ENCODE assay signal across 17 mouse cellular contexts in the genomic region with DNA sequence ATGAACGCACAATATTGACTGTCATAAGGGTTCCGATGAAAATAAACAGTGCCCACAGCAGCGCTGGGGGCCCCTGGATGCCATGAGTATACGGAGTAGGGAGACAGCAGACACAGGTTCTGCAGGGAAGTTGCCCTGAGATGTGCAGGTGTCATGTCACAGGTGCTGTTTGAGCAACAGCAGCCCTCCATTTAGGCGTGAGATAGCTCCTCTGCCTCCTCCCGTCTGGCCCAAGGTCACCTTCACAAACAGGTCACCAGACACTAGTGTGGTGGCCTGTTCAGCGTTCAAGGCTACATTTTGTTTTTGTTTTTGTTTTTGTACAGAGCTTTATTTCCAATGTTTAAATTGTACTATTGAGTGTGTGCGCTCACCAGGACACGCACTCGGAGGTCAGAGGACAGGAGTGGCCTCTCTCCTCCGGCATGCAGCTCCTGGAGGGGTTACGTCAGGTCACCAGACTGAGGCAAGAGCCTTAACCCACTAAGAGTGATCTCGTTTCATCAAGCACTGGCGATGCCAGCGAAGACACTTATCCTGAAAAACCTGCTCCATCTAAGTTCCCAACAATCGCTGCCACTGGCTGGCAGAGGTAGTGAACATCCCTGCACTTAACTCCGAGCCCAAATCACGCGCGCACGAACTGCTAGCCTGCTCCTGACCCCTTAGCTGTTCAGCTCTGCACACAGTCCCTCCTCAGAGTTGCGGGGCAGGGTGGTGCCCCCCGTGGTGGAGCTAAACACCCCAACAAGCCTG. TPM values are rescaled to one million over a fixed set of nuclear protein-coding genes. Genes with fewer than 3 reads are reported as not detected.
DNase-seq lines count a peak whose midpoint lies in the region; ATAC-seq and TF ChIP-seq lines count a peak whose summit lies in the region.
"Had no signal": no experiment of that assay in that cellular context is flagged by ENCODE, and none has a peak within 500 bp of the region (broad histone marks: within the 10 kb centered on the region; RNA-seq: fewer than 3 reads in every experiment).

No protein-coding gene starts in this region.

- H3K27me3 ChIP-seq in cerebellum, adult 2 months (ENCODE audit: control insufficient read depth, insufficient read depth, low read length) = no peaks in the 10 kb centered on the region
- H3K27me3 ChIP-seq in heart, embryonic 15.5 days = no peaks in the 10 kb centered on the region
- H3K27me3 ChIP-seq in liver, embryonic 16.5 days (ENCODE audit: control insufficient read depth, insufficient read depth, low read depth, low read length) = no peaks in the 10 kb centered on the region
- peaks cover 19% of the 10 kb centered on the region for H3K27me3 ChIP-seq in liver, embryonic 12.5 days (replicated peaks)
- no peaks in the 10 kb centered on the region for H3K27me3 ChIP-seq in stomach, embryonic 16.5 days (ENCODE audit: control insufficient read depth, insufficient read depth, low read length)
- no peaks in the 10 kb centered on the region for H3K27me3 ChIP-seq in forebrain, embryonic 11.5 days (ENCODE audit: control insufficient read depth, insufficient read depth, low read length)
- H3K27me3 ChIP-seq: CH12.LX; forebrain, embryonic 15.5 days; limb, embryonic 15.5 days; neural tube, embryonic 13.5 days had no signal

- no peak overlapping the region for H3K4me2 ChIP-seq in heart, embryonic 15.5 days
- no peak overlapping the region for H3K4me2 ChIP-seq in liver, embryonic 16.5 days (ENCODE audit: low read depth, low read length)
- H3K4me2 ChIP-seq in liver, embryonic 12.5 days = no peak overlapping the region
- no peak overlapping the region for H3K4me2 ChIP-seq in stomach, embryonic 16.5 days (ENCODE audit: low read depth, low read length)
- H3K4me2 ChIP-seq in forebrain, embryonic 11.5 days (ENCODE audit: low read depth, low read length, severe bottlenecking) = no peak overlapping the region
- H3K4me2 ChIP-seq: forebrain, embryonic 15.5 days; hindbrain, embryonic 12.5 days; limb, embryonic 15.5 days; neural tube, embryonic 13.5 days had no signal

- no peak for TF ChIP-seq POLR2A in cerebellum, adult 2 months (IDR thresholded peaks at IDR 0.05; ENCODE audit: borderline replicate concordance, insufficient read depth, low read length)

- no peaks in the 10 kb centered on the region for H3K9me3 ChIP-seq in heart, embryonic 15.5 days (replicated peaks)
- no peaks in the 10 kb centered on the region for H3K9me3 ChIP-seq in liver, embryonic 16.5 days (replicated peaks; ENCODE audit: control insufficient read depth, low read length)
- H3K9me3 ChIP-seq in liver, embryonic 12.5 days (replicated peaks) = no peaks in the 10 kb centered on the region
- no peaks in the 10 kb centered on the region for H3K9me3 ChIP-seq in stomach, embryonic 16.5 days (replicated peaks; ENCODE audit: control insufficient read depth, low read length)
- H3K9me3 ChIP-seq in forebrain, embryonic 11.5 days (ENCODE audit: control insufficient read depth, low read length) = no peaks in the 10 kb centered on the region
- H3K9me3 ChIP-seq: forebrain, embryonic 15.5 days; hindbrain, embryonic 12.5 days; limb, embryonic 15.5 days; megakaryocyte, embryonic 14.5 days; neural tube, embryonic 13.5 days had no signal

- no peaks in the 10 kb centered on the region for H3K36me3 ChIP-seq in heart, embryonic 15.5 days
- no peaks in the 10 kb centered on the region for H3K36me3 ChIP-seq in liver, embryonic 16.5 days (ENCODE audit: control insufficient read depth, insufficient read depth)
- H3K36me3 ChIP-seq in liver, embryonic 12.5 days = peaks cover 3% of the 10 kb centered on the region; the same call in 1 of the 2 replicates
- H3K36me3 ChIP-seq in stomach, embryonic 16.5 days (ENCODE audit: control insufficient read depth, insufficient read depth, low read length) = no peaks in the 10 kb centered on the region
- no peaks in the 10 kb centered on the region for H3K36me3 ChIP-seq in forebrain, embryonic 11.5 days (ENCODE audit: control insufficient read depth, insufficient read depth, low read length)
- H3K36me3 ChIP-seq: forebrain, embryonic 15.5 days; hindbrain, embryonic 12.5 days; limb, embryonic 15.5 days; neural tube, embryonic 13.5 days had no signal

- DNase-seq in cerebellum, adult 2 months = no peak
- DNase-seq in cerebellum, postnatal 36 days = no peak
- DNase-seq in heart, adult 18-20 months = no peak
- DNase-seq in forebrain, embryonic 11.5 days (ENCODE audit: low spot score) = no peak
- DNase-seq: kidney, adult 8-10 months; right cerebral cortex, postnatal 4 days; thymus, adult 2 months had no signal

- peaks cover 70% of the 10 kb centered on the region for H3K4me1 ChIP-seq in cerebellum, adult 2 months (ENCODE audit: control insufficient read depth, insufficient read depth, low read length)
- H3K4me1 ChIP-seq in heart, embryonic 15.5 days (replicated peaks) = peaks cover 62% of the 10 kb centered on the region
- H3K4me1 ChIP-seq in liver, embryonic 16.5 days (ENCODE audit: control insufficient read depth, low read depth, low read length) = peaks cover 32% of the 10 kb centered on the region
- peaks cover 56% of the 10 kb centered on the region for H3K4me1 ChIP-seq in liver, embryonic 12.5 days
- peaks cover 53% of the 10 kb centered on the region for H3K4me1 ChIP-seq in stomach, embryonic 16.5 days (ENCODE audit: control insufficient read depth, insufficient read depth, low read length)
- H3K4me1 ChIP-seq in forebrain, embryonic 11.5 days (replicated peaks; ENCODE audit: control insufficient read depth, insufficient read depth, low read length) = 0 out of 2 replicates have a peak, but pooled peaks cover 7% of the 10 kb centered on the region

- no peak overlapping the region for H3K9ac ChIP-seq in heart, embryonic 15.5 days
- no peak overlapping the region for H3K9ac ChIP-seq in liver, embryonic 16.5 days (ENCODE audit: low read depth, low read length)
- H3K9ac ChIP-seq in liver, embryonic 12.5 days = no peak overlapping the region
- H3K9ac ChIP-seq in stomach, embryonic 16.5 days (ENCODE audit: low read length) = no peak overlapping the region
- no peak overlapping the region for H3K9ac ChIP-seq in forebrain, embryonic 11.5 days (ENCODE audit: low read length)
- H3K9ac ChIP-seq: forebrain, embryonic 15.5 days; hindbrain, embryonic 12.5 days; limb, embryonic 15.5 days; neural tube, embryonic 13.5 days had no signal

- peak overlapping the region; percentile 88 for H3K27ac ChIP-seq in cerebellum, adult 2 months (ENCODE audit: insufficient read depth, low read length)
- peak overlapping the region; percentile 68; the same call in 1 of the 2 replicates for H3K27ac ChIP-seq in heart, embryonic 15.5 days
- peak overlapping the region; percentile 23; the same call in 1 of the 2 replicates for H3K27ac ChIP-seq in liver, embryonic 16.5 days (ENCODE audit: low read length)
- no peak overlapping the region for H3K27ac ChIP-seq in liver, embryonic 12.5 days
- peak overlapping the region; percentile 76 for H3K27ac ChIP-seq in stomach, embryonic 16.5 days (ENCODE audit: low read length)
- no peak overlapping the region for H3K27ac ChIP-seq in forebrain, embryonic 11.5 days (ENCODE audit: low read depth, low read length)
- H3K27ac ChIP-seq: forebrain, embryonic 15.5 days; limb, embryonic 15.5 days; neural tube, embryonic 13.5 days had no signal

- H3K4me3 ChIP-seq in cerebellum, adult 2 months (replicated peaks; ENCODE audit: insufficient read depth, low read depth, low read length) = no peak overlapping the region
- no peak overlapping the region for H3K4me3 ChIP-seq in heart, embryonic 15.5 days
- H3K4me3 ChIP-seq in liver, embryonic 16.5 days (ENCODE audit: low read depth, low read length) = no peak overlapping the region
- H3K4me3 ChIP-seq in liver, embryonic 12.5 days = no peak overlapping the region
- H3K4me3 ChIP-seq in stomach, embryonic 16.5 days (replicated peaks; ENCODE audit: low read length) = no peak overlapping the region
- H3K4me3 ChIP-seq in forebrain, embryonic 11.5 days (ENCODE audit: low read depth, low read length) = no peak overlapping the region
- H3K4me3 ChIP-seq: forebrain, embryonic 15.5 days; hindbrain, embryonic 12.5 days; limb, embryonic 15.5 days; megakaryocyte, embryonic 14.5 days; neural tube, embryonic 13.5 days had no signal

- 83% methylated on average over 23 of the region's 23 CpGs for WGBS in cerebellum, adult 2 months
- WGBS in heart, embryonic 15.5 days = 71% methylated on average over 23 of the region's 23 CpGs
- WGBS in liver, embryonic 16.5 days (ENCODE audit: insufficient replicate concordance) = 67% methylated on average over 23 of the region's 23 CpGs
- WGBS in liver, embryonic 12.5 days (ENCODE audit: insufficient replicate concordance) = 73% methylated on average over 23 of the region's 23 CpGs
- WGBS in stomach, embryonic 16.5 days = 73% methylated on average over 23 of the region's 23 CpGs
- 80% methylated on average over 23 of the region's 23 CpGs for WGBS in forebrain, embryonic 11.5 days

- TF ChIP-seq CTCF in cerebellum, adult 2 months (IDR thresholded peaks at IDR 0.05; ENCODE audit: borderline replicate concordance, insufficient read depth, low read depth, low read length) = no peak

- no peak for ATAC-seq in heart, embryonic 15.5 days (replicated peaks; ENCODE audit: insufficient number of reproducible peaks, insufficient read depth, low FRiP score, low read depth)
- no peak for ATAC-seq in liver, embryonic 16.5 days (ENCODE audit: low read depth)
- no peak for ATAC-seq in liver, embryonic 12.5 days
- ATAC-seq in stomach, embryonic 16.5 days (ENCODE audit: insufficient read depth, low FRiP score) = no peak
- no peak for ATAC-seq in forebrain, embryonic 11.5 days (replicated peaks; ENCODE audit: low FRiP score)
- ATAC-seq: forebrain, embryonic 15.5 days had no signal

RNA-seq across cellular contexts. Expression of a gene that starts 22.4 kb away (rescaled TPM):
- 26.2 and 26.3 TPM in 2 replicates for polyA plus RNA-seq in cerebellum, adult 2 months (2012; rRNA removed)
- 36.7 and 40.7 TPM in 2 replicates for polyA plus RNA-seq in heart, embryonic 15.5 days (2015; fragmentation: Nextera tagmentation; extraction: Ambion mirVana)
- 1 to 10 TPM; 3.4 to 5.2 TPM for total RNA-seq in heart, adult 18-20 months (2021)
- 15.7 and 18.6 TPM in 2 replicates for polyA plus RNA-seq in liver, embryonic 16.5 days (2015; fragmentation: Nextera tagmentation; extraction: Ambion mirVana)
- 14.0 and 15.5 TPM in 2 replicates for polyA plus RNA-seq in liver, embryonic 12.5 days (2016; fragmentation: Nextera tagmentation; extraction: Ambion mirVana)
- 79.2 and 87.9 TPM in 2 replicates for polyA plus RNA-seq in stomach, embryonic 16.5 days (2015; fragmentation: Nextera tagmentation; extraction: Ambion mirVana)
- polyA plus RNA-seq in forebrain, embryonic 11.5 days (2014; fragmentation: Nextera tagmentation; extraction: Ambion mirVana) = 6.3 and 8.9 TPM in 2 replicates

RNA-seq across cellular contexts. Expression of a gene that starts 46.8 kb away (rescaled TPM):
- polyA plus RNA-seq in cerebellum, adult 2 months (2012; rRNA removed) = 2.1 and 3.4 TPM in 2 replicates
- 2.7 and 2.8 TPM in 2 replicates for polyA plus RNA-seq in heart, embryonic 15.5 days (2015; fragmentation: Nextera tagmentation; extraction: Ambion mirVana)
- under 1 TPM in 1 of 2 experiments, not detected in 1; 0.36 TPM for total RNA-seq in heart, adult 18-20 months (2021)
- polyA plus RNA-seq in liver, embryonic 16.5 days (2015; fragmentation: Nextera tagmentation; extraction: Ambion mirVana) = 0.02 TPM in 1 of 2 replicates, not detected in the other
- 0.61 and 0.96 TPM in 2 replicates for polyA plus RNA-seq in liver, embryonic 12.5 days (2016; fragmentation: Nextera tagmentation; extraction: Ambion mirVana)
- 5.3 and 5.8 TPM in 2 replicates for polyA plus RNA-seq in stomach, embryonic 16.5 days (2015; fragmentation: Nextera tagmentation; extraction: Ambion mirVana)
- polyA plus RNA-seq in forebrain, embryonic 11.5 days (2014; fragmentation: Nextera tagmentation; extraction: Ambion mirVana) = 0.57 and 1.2 TPM in 2 replicates

Comparison
In these comparisons a context has a peak if more than half of its experiments do, and no peak if none do; other contexts are left out.
1. H3K27ac ChIP-seq: peak in cerebellum, adult 2 months (single experiment), heart, embryonic 15.5 days (single experiment), liver, embryonic 16.5 days (single experiment) and stomach, embryonic 16.5 days (single experiment); none in liver, embryonic 12.5 days (single experiment) and forebrain, embryonic 11.5 days (single experiment).